Mouse (Mus musculus): ENCODE measurements at regions not wholly inside any gene's neighbourhood (a gene's known extent, or its start where the extent isn't known, plus 50 kb on each side); places are given as distances from the start of the nearest gene placed in this dataset.
"Not testable (repeated sequence)": the region's sequence is repeated elsewhere in the genome, so short reads cannot be mapped to it uniquely, and the experiment has no call there.

DNA sequence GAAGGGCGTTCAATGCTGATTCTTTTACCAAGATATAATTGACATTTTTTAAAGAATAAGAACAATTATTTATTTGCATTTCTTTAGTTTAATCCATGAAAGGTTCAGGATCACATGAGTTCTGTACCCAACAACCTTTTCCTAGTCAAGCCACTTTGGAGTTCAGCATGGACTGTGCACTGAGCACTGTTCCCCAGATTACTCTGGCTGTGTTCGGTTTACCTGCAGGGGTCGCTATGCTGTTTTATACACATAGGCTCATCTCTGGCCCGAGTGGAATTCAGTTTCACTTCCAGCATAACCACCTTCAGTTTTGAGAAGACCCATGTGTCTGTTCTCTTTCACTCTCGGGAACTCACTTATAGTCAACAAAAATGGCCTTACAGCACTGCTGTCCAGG lies 93.5 kb upstream of the Smarcad1 start:
- DNase-seq: not testable (repeated sequence)

DNA sequence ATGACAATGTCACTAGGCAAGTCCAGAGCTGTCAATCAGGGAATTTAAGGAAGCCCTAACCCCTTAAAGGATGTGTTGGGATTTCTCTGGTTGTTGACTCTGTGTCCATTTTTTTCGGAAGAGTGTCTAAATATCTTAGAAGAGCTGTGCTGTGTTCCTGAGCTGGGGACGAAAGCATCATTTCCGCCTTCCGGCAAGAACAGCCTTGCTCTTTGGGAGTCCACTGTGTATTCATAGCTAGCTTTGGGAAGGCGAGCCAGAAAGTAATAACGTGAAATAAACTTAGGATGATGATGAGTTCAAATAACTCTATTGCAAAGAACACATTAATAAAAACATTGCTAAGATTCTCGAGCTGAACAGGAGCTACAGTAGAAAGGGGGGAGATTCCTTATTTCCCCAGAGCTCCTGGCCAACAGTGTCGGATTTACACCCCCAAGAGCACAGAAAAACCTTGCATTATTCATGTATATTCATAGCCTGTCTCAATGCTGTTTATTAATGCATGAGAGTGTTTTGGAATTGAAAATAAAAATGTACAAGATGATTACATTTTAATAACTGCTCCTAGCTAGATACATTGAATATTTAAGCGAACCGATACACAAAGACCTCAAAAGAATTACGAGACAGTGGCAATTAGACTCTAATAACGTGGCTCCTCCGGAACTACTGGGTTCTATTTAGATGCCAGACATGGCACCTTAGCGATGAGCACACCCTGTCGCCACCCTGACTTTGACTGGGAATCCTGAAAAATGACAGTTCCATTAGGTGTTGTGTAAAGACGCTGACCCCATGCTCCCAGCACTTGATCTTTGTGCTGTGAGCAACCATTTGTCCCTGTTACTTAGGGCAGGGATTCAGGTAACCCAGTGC lies 80.5 kb upstream of the Smarcad1 start:
- no peak for DNase-seq

DNA sequence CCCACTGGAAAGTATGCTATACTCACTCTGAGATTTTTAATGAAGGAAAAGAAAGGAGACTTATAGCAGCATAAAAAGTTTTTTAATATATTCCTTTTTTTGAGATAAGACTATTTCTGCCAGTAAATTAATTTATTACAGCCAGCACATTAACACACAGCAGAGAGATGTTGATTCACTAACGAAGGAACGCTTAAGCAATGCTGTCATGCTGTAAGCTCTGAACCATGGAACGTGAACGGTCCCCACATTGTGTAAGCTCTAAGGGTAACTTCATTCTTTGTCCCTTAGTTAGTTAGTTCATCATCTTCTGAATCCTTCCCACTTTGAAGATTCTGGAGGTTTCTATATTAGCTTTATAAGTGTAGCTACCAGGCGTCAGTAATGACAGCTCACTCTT lies 79.8 kb upstream of the Smarcad1 start:
- DNase-seq: no peak

DNA sequence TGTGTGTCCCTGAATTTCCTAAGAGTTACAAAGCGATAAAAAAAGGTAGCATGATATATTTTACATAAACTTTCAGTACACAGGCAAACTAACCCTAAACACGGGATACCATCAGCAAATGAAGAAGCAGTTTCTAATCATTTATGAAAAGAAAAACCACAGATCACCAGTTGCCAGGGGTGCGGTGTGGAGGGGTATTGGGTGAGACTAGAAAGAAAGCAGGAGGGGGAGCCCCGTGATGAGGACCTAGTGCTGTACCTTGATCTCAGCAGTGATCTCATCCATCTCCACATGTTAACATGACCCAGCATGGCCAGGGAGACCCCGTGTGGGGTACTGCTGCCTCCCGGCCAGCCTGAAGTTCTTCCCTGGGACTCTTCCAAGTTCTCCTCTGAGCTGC lies 77.7 kb upstream of the Smarcad1 start:
- DNase-seq: no peak

DNA sequence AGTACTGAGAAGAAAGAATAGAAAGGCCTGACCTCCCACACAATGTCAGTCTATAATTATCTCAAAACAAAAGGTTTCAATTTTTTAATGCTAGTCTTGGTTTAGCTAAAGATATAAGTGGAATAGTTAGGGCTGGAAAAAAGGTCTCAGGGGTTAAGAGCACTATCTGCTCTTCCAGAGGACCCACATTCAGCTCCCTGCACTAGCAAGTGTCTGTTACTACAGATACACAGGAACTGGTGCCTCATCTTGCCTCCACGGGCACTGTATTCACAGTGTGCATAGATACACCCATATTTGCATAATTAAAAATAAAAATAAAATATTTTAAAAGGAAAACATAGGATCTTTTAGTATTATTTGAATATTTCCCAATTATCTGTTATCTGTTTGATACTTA lies 77.2 kb upstream of the Smarcad1 start:
- DNase-seq: no peak

DNA sequence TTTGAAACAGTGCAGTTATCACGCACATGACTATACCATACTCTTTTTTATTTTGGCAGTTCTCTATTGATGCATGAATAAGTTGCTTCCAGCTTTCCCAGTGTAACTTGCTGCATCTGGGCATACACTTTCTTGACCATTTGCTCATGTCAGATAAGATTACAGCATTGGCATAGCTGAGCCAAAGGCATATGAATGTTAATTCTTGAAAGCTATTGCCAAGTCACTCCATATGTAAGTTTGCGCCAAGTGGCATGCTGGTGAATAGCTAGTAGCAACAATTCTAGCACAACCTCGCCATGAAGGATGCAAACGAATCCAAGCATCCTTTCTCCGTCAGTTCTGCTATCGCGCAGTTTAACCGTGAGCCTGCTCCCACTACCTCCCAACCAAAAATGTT lies 72.2 kb upstream of the Smarcad1 start:
- no peak for DNase-seq

DNA sequence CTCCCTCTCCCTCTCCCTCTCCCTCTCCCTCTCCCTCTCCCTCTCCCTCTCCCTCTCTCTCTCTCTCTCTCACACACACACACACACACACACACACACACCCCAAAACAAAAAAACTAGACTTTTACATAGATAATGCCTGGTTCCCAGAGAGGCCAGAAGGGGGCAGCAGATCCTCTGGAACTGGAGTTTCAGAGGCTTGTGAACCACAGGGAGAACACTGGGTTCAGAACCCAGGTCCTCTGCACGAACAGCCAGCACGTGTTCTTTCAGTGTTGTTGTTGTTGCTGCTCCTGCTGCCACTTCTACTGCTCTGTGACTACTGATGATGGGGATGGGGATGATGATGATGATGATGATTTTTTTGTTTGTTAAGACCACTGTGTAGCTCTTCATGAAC lies 68.4 kb upstream of the Smarcad1 start:
- DNase-seq: peak; percentile 55

DNA sequence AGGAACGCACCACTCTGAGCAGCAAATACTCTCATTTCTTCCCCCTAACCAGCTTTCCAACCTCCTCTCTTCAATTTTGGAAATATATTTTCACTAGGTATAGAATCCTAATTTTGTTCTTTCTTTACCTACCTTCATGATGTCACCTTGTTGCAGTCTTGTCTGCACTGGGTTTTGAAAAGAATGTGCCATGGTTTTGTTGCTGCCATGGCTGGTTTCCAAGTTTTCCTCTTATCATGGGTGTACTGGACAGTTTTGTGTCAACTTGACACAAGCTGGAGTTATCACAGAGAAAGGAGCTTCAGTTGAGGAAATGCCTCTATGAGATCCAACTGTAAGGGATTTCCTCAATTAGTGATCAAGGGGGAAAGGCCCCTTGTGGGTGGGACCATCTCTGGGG lies 67.9 kb upstream of the Smarcad1 start:
- DNase-seq: not testable (repeated sequence)

DNA sequence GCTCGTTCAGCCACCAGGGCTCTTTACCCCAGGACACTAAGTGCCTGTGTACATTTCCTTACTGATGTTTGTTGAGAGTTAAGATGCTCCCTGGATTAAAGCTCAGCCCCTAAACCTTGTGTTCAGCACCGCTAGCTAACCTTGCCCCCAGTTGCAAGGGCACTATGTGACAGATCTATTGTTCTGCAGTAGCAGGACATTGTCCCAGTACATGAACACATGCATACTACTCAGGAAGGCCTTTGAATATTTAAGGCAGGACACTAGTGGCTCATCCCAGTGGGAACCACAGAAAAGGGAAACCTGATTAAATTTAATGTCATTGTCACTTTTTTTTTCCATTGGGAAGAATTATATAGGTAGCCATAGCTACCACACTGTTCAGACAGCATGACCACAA lies 60.3 kb upstream of the Smarcad1 start:
- DNase-seq: no peak
